In genomic region chr16:20516726-20517201, GRCm38 (mm10) we compare ENCODE assay signal across 8 mouse cellular contexts. TPM values are rescaled to one million over a fixed set of nuclear protein-coding genes. Genes with fewer than 3 reads are reported as not detected.
DNase-seq lines count a peak whose midpoint lies in the region; ATAC-seq and TF ChIP-seq lines count a peak whose summit lies in the region.

TSS of gene Dvl3 (plus strand) at chr16:20516982.

- peaks cover 29% of the 10 kb centered on the region for H3K4me1 ChIP-seq in E14TG2a.4 (replicated peaks; ENCODE audit: low read depth, low read length)
- peaks cover 37% of the 10 kb centered on the region for H3K4me1 ChIP-seq in forebrain, embryonic 13.5 days
- H3K4me1 ChIP-seq in heart, postnatal 0 days (ENCODE audit: control insufficient read depth, insufficient read depth), result peaks cover 16% of the 10 kb centered on the region
- H3K4me1 ChIP-seq in liver, postnatal 0 days (ENCODE audit: insufficient read depth), result peaks cover 16% of the 10 kb centered on the region
- peaks cover 46% of the 10 kb centered on the region for H3K4me1 ChIP-seq in neural tube, embryonic 13.5 days (replicated peaks)

- peak; percentile 93 for ATAC-seq in cerebellum, adult (ENCODE audit: insufficient number of reproducible peaks, low FRiP score, low TSS enrichment)
- ATAC-seq in forebrain, embryonic 13.5 days, result peak; percentile 97
- ATAC-seq in heart, postnatal 0 days (ENCODE audit: insufficient read depth, low read depth), result peak; percentile 96
- ATAC-seq in liver, postnatal 0 days, result peak; percentile 96
- ATAC-seq in neural tube, embryonic 13.5 days (ENCODE audit: low read depth), result peak; percentile 94

- TF ChIP-seq CTCF in E14TG2a.4 (conservative IDR thresholded peaks at IDR 0.05; ENCODE audit: low read length), result no peak
- peak; percentile 40 for TF ChIP-seq CTCF in heart, postnatal 0 days (IDR thresholded peaks at IDR 0.05; ENCODE audit: low read depth)
- TF ChIP-seq CTCF in liver, postnatal 0 days (IDR thresholded peaks at IDR 0.05; ENCODE audit: low read depth), result peak; percentile 60

- H3K4me3 ChIP-seq in E14TG2a.4 (replicated peaks; ENCODE audit: low read length), result peak within 1 kb of the TSS; percentile 92
- H3K4me3 ChIP-seq in forebrain, embryonic 13.5 days, result peak within 1 kb of the TSS; percentile 91
- peak within 1 kb of the TSS; percentile 92 for H3K4me3 ChIP-seq in heart, postnatal 0 days (ENCODE audit: low read depth, low read length)
- H3K4me3 ChIP-seq in liver, postnatal 0 days (ENCODE audit: low read depth, low read length), result peak within 1 kb of the TSS; percentile 91
- H3K4me3 ChIP-seq in neural tube, embryonic 13.5 days, result peak within 1 kb of the TSS; percentile 96

- H3K27ac ChIP-seq in forebrain, embryonic 13.5 days, result peak within 1 kb of the TSS; percentile 92
- peak within 1 kb of the TSS; percentile 95 for H3K27ac ChIP-seq in heart, postnatal 0 days (ENCODE audit: low read depth)
- H3K27ac ChIP-seq in liver, postnatal 0 days (ENCODE audit: low read depth), result peak within 1 kb of the TSS; percentile 88
- peak within 1 kb of the TSS; percentile 94 for H3K27ac ChIP-seq in neural tube, embryonic 13.5 days (replicated peaks)

- H3K36me3 ChIP-seq in E14TG2a.4 (ENCODE audit: insufficient read depth, low read length), result peaks cover 21% of the 10 kb centered on the region
- peaks cover 18% of the 10 kb centered on the region for H3K36me3 ChIP-seq in forebrain, embryonic 13.5 days (ENCODE audit: poor library complexity, severe bottlenecking)
- H3K36me3 ChIP-seq in heart, postnatal 0 days (replicated peaks; ENCODE audit: control insufficient read depth, insufficient read depth, low read length), result peaks cover 12% of the 10 kb centered on the region
- peaks cover 2% of the 10 kb centered on the region; the same call in 1 of the 2 replicates for H3K36me3 ChIP-seq in liver, postnatal 0 days (replicated peaks; ENCODE audit: insufficient read depth, low read length)
- H3K36me3 ChIP-seq in neural tube, embryonic 13.5 days, result peaks cover 29% of the 10 kb centered on the region

- H3K9me3 ChIP-seq in E14TG2a.4 (ENCODE audit: low read length), result no peaks in the 10 kb centered on the region
- H3K9me3 ChIP-seq in forebrain, embryonic 13.5 days (replicated peaks), result no peaks in the 10 kb centered on the region
- no peaks in the 10 kb centered on the region for H3K9me3 ChIP-seq in heart, postnatal 0 days (replicated peaks; ENCODE audit: control insufficient read depth, low read length)
- H3K9me3 ChIP-seq in liver, postnatal 0 days (ENCODE audit: low read length), result no peaks in the 10 kb centered on the region
- no peaks in the 10 kb centered on the region for H3K9me3 ChIP-seq in neural tube, embryonic 13.5 days

- peak within 1 kb of the TSS; percentile 91 for H3K4me2 ChIP-seq in forebrain, embryonic 13.5 days
- peak within 1 kb of the TSS; percentile 83 for H3K4me2 ChIP-seq in heart, postnatal 0 days (ENCODE audit: low read depth, low read length)
- peak within 1 kb of the TSS; percentile 81 for H3K4me2 ChIP-seq in liver, postnatal 0 days (ENCODE audit: low read depth, low read length)
- H3K4me2 ChIP-seq in neural tube, embryonic 13.5 days, result peak within 1 kb of the TSS; percentile 96

- TF ChIP-seq EP300 in heart, postnatal 0 days (IDR thresholded peaks at IDR 0.05; ENCODE audit: low read depth), result no peak; the same call in 1 of the 2 replicates
- no peak for TF ChIP-seq EP300 in liver, postnatal 0 days (IDR thresholded peaks at IDR 0.05; ENCODE audit: low read depth)

- WGBS in forebrain, embryonic 13.5 days, result under 1% methylated on average over 44 of the region's 55 CpGs
- WGBS in heart, postnatal 0 days, result under 1% methylated on average over 49 of the region's 55 CpGs
- 1% methylated on average over 50 of the region's 55 CpGs for WGBS in liver, postnatal 0 days (ENCODE audit: insufficient replicate concordance)
- under 1% methylated on average over 42 of the region's 55 CpGs for WGBS in neural tube, embryonic 13.5 days

- peaks cover under 1% of the 10 kb centered on the region; the same call in 1 of the 2 replicates for H3K27me3 ChIP-seq in E14TG2a.4 (ENCODE audit: insufficient read depth, low read length)
- no peaks in the 10 kb centered on the region for H3K27me3 ChIP-seq in forebrain, embryonic 13.5 days
- no peaks in the 10 kb centered on the region for H3K27me3 ChIP-seq in heart, postnatal 0 days (ENCODE audit: control insufficient read depth, insufficient read depth, low read length)
- no peaks in the 10 kb centered on the region for H3K27me3 ChIP-seq in liver, postnatal 0 days (ENCODE audit: insufficient read depth, low read length)
- H3K27me3 ChIP-seq in neural tube, embryonic 13.5 days, result no peaks in the 10 kb centered on the region

- DNase-seq in heart, postnatal 0 days (ENCODE audit: low spot score), result peak; percentile 93
- DNase-seq in kidney, postnatal 4 days, result peak; percentile 93 to 96
- DNase-seq in liver, postnatal 0 days, result peak; percentile 93
- DNase-seq in telencephalon, adult 2 months (ENCODE audit: low read depth, low spot score), result peak; percentile 72

- peak within 1 kb of the TSS; percentile 98 for H3K9ac ChIP-seq in forebrain, embryonic 13.5 days
- H3K9ac ChIP-seq in heart, postnatal 0 days (replicated peaks; ENCODE audit: low read depth, low read length), result peak within 1 kb of the TSS; percentile 93
- peak within 1 kb of the TSS; percentile 95 for H3K9ac ChIP-seq in liver, postnatal 0 days (replicated peaks)
- peak within 1 kb of the TSS; percentile 99 for H3K9ac ChIP-seq in neural tube, embryonic 13.5 days

RNA-seq across cellular contexts. Expression of gene Dvl3, which starts in this region (rescaled TPM):
- polyA plus RNA-seq in forebrain, embryonic 13.5 days (2015; fragmentation: Nextera tagmentation; extraction: Ambion mirVana), result 31.4 and 35.4 TPM in 2 replicates
- 30.1 and 36.9 TPM in 2 replicates for total RNA-seq in heart, postnatal 0 days (2014; rRNA removed; ENCODE audit: low replicate concordance)
- 10.0 and 11.4 TPM in 2 replicates for polyA plus RNA-seq in heart, postnatal 0 days (2015; fragmentation: Nextera tagmentation; extraction: Ambion mirVana)
- polyA plus RNA-seq in liver, postnatal 0 days (2015; fragmentation: Nextera tagmentation; extraction: Ambion mirVana), result 3.0 and 3.5 TPM in 2 replicates
- polyA plus RNA-seq in neural tube, embryonic 13.5 days (2015; fragmentation: Nextera tagmentation; extraction: Ambion mirVana), result 48.5 and 55.4 TPM in 2 replicates

Comparison
In these comparisons a context has a peak if more than half of its experiments do, and no peak if none do; other contexts are left out.
1. Peak in every context shown above with its lines: DNase-seq, ATAC-seq, H3K4me3 ChIP-seq and H3K27ac ChIP-seq.